Mouse (Mus musculus): ENCODE data around the gene Ice2. TPM values are rescaled to one million over a fixed set of nuclear protein-coding genes. Genes with fewer than 3 reads are reported as not detected.
A peak's percentile ranks its signal among the peaks of the same experiment; 100 is the strongest.

Gene Ice2
- polyA plus RNA-seq, 1 experiment from 2014 or later, result 13.6 TPM

DNA sequence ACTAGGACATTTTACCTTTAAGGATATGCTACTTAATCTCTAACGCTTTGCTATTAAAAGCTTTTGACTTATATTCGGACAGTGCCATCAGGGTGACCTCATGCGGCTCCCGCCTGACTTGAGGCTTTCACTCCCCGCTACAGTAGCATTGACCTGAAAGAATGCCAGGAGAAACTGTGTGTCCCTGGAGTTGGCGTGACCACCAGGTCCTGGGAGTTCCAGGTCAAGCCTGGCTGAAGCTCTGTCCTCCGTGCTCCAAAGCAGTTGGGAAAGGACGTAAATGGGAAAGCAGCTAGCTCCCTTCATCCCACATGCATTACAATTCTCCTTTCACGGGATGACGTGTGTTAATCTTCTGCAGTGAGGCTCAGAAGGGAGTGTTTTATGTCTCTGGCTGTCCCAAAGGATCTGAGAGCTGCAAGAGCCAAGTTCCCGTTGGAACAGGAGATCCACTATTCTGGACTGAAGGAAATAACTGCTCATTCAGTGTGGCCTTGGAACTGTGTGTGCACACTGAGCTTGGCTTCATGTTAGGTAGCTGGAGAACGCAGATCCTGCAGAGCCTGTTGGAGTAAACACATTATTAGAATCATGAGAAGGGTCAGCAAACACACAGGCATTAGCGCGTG, 79.6 kb downstream of the Ice2 start:
- 28% methylated on average over 14 of the region's 14 CpGs for WGBS
- Histone ChIP-seq H3K27me3 (ENCODE audit: insufficient read depth, low read length) (no peaks in the 10 kb centered on the region), H3K4me2 (ENCODE audit: low read length) (peak overlapping the region; percentile 13; the same call in 1 of the 2 replicates), H3K9ac (ENCODE audit: low read depth, low read length) (no peak overlapping the region), H3K27ac (peak overlapping the region; percentile 60; the same call in 1 of the 2 replicates), H3K9me3 (replicated peaks; ENCODE audit: low read length) (no peaks in the 10 kb centered on the region), H3K4me3 (replicated peaks; ENCODE audit: low read depth, low read length) (no peak overlapping the region), H3K36me3 (ENCODE audit: insufficient read depth, low read length) (peaks cover 19% of the 10 kb centered on the region), H3K4me1 (replicated peaks; ENCODE audit: insufficient read depth, low read length) (0 out of 2 replicates have a peak, but pooled peaks cover 12% of the 10 kb centered on the region)
- ATAC-seq (replicated peaks; ENCODE audit: low FRiP score, low read depth) (no peak), DNase-seq (ENCODE audit: low spot score) (peak; percentile 76)
- TF ChIP-seq CTCF (IDR thresholded peaks at IDR 0.05; ENCODE audit: low read depth), result no peak

DNA sequence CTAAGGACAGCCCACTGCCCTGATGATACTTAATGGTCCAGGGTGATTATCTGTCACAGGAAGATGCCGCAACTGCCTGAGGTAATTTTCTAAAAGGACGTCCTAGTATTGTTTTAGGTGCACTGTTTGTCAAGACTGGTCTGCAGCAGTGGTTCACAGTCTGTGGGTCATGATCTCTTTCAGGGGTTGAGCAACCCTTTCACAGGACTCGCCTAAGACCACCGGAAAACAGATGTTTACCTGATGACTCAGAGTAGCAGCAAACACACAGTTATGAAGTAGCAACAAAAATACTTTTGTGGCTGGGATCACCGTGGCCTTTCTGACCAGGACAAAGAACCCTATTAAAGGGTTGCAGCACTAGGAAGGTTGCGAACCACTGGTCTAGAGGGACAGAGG, 80.1 kb downstream of the Ice2 start:
- Histone ChIP-seq H3K9ac (ENCODE audit: low read depth, low read length) (no peak overlapping the region), H3K27ac (0 out of 2 replicates have a peak overlapping the region, but pooled peaks have one; percentile 60), H3K4me3 (replicated peaks; ENCODE audit: low read depth, low read length) (no peak overlapping the region), H3K4me2 (ENCODE audit: low read length) (no peak overlapping the region), H3K9me3 (replicated peaks; ENCODE audit: low read length) (no peaks in the 10 kb centered on the region), H3K27me3 (ENCODE audit: insufficient read depth, low read length) (no peaks in the 10 kb centered on the region), H3K4me1 (replicated peaks; ENCODE audit: insufficient read depth, low read length) (0 out of 2 replicates have a peak, but pooled peaks cover 6% of the 10 kb centered on the region), H3K36me3 (ENCODE audit: insufficient read depth, low read length) (peaks cover 21% of the 10 kb centered on the region)
- DNase-seq (ENCODE audit: low spot score), result no peak
- no peak for ATAC-seq (replicated peaks; ENCODE audit: low FRiP score, low read depth)
- 48% methylated on average over 6 of the region's 6 CpGs for WGBS
- no peak for TF ChIP-seq CTCF (IDR thresholded peaks at IDR 0.05; ENCODE audit: low read depth)

GRCm38 (mm10) chr9:69480344-69480743, 82.6 kb downstream of the Ice2 start:
- DNase-seq (ENCODE audit: low spot score) (peak; percentile 87), ATAC-seq (replicated peaks; ENCODE audit: low FRiP score, low read depth) (peak; percentile 57; the same call in 1 of the 2 replicates)
- Histone ChIP-seq H3K27me3 (ENCODE audit: insufficient read depth, low read length) (no peaks in the 10 kb centered on the region), H3K9ac (ENCODE audit: low read depth, low read length) (no peak overlapping the region), H3K4me1 (replicated peaks; ENCODE audit: insufficient read depth, low read length) (0 out of 2 replicates have a peak, but pooled peaks cover 5% of the 10 kb centered on the region), H3K4me3 (replicated peaks; ENCODE audit: low read depth, low read length) (no peak overlapping the region), H3K9me3 (replicated peaks; ENCODE audit: low read length) (no peaks in the 10 kb centered on the region), H3K27ac (no peak overlapping the region), H3K4me2 (ENCODE audit: low read length) (no peak overlapping the region), H3K36me3 (ENCODE audit: insufficient read depth, low read length) (peaks cover 33% of the 10 kb centered on the region)
- WGBS, result 3% methylated on average over 1 of the region's 1 CpGs
- peak; percentile 97 for TF ChIP-seq CTCF (IDR thresholded peaks at IDR 0.05; ENCODE audit: low read depth)

Small RNA genes within 50 kb of the gene (microRNA-seq; reads per million reads assigned to microRNA genes)
- gene Mir3109, result 2.8 reads per million, percentile 6 among the genes with 10 or more reads in this experiment

Other genes starting within 250 kb of the Ice2 start
- gene Anxa2, start 55.7 kb downstream of the Ice2 start, polyA plus RNA-seq (2015; fragmentation: Nextera tagmentation; extraction: Ambion mirVana), result 442 and 483 TPM in 2 replicates